8 mouse cellular contexts compared by ENCODE assay signal in genomic region chr1:133046441-133046931, GRCm38 (mm10). TPM values are rescaled to one million over a fixed set of nuclear protein-coding genes. Genes with fewer than 3 reads are reported as not detected.
DNase-seq lines count a peak whose midpoint lies in the region; ATAC-seq and TF ChIP-seq lines count a peak whose summit lies in the region.

No protein-coding gene starts in this region.

- ATAC-seq in forebrain, postnatal 0 days = peak; percentile 69
- peak; percentile 67 for ATAC-seq in inflammation-experienced regulatory T-cells, adult 6 months
- ATAC-seq in lung, postnatal 0 days = peak; percentile 55

- H3K4me1 ChIP-seq in bone marrow macrophage, adult 2 months (ENCODE audit: control insufficient read depth, insufficient read depth, low read length) = no peaks in the 10 kb centered on the region
- peaks cover 22% of the 10 kb centered on the region for H3K4me1 ChIP-seq in forebrain, postnatal 0 days (ENCODE audit: insufficient read depth)
- H3K4me1 ChIP-seq in lung, postnatal 0 days (ENCODE audit: insufficient read depth, low read depth, low read length) = peaks cover 10% of the 10 kb centered on the region; the same call in 1 of the 2 replicates

- no peak for TF ChIP-seq EP300 in lung, postnatal 0 days (IDR thresholded peaks at IDR 0.05)

- H3K36me3 ChIP-seq in forebrain, postnatal 0 days (ENCODE audit: insufficient read depth) = no peaks in the 10 kb centered on the region
- H3K36me3 ChIP-seq in lung, postnatal 0 days (ENCODE audit: insufficient read depth, low read length) = no peaks in the 10 kb centered on the region

- H3K27me3 ChIP-seq in forebrain, postnatal 0 days (ENCODE audit: insufficient read depth, low read length) = no peaks in the 10 kb centered on the region
- H3K27me3 ChIP-seq in lung, postnatal 0 days (replicated peaks; ENCODE audit: insufficient read depth, low read length) = no peaks in the 10 kb centered on the region

- intact Hi-C loops in left cerebral cortex, postnatal 4 days (cut with DNase I) = no loop called here

- H3K27ac ChIP-seq in bone marrow macrophage, adult 2 months (ENCODE audit: insufficient read depth, low read depth, low read length) = no peak overlapping the region
- H3K27ac ChIP-seq in forebrain, postnatal 0 days (ENCODE audit: low read depth, low read length) = peak overlapping the region; percentile 95
- H3K27ac ChIP-seq in lung, postnatal 0 days (ENCODE audit: low read length) = peak overlapping the region; percentile 80

- H3K9me3 ChIP-seq in forebrain, postnatal 0 days (ENCODE audit: low read length) = no peaks in the 10 kb centered on the region
- H3K9me3 ChIP-seq in lung, postnatal 0 days (ENCODE audit: low read length) = no peaks in the 10 kb centered on the region

- H3K4me3 ChIP-seq in bone marrow macrophage, adult 2 months (ENCODE audit: insufficient read depth, low read length) = peak overlapping the region; percentile 78
- peak overlapping the region; percentile 91 for H3K4me3 ChIP-seq in forebrain, postnatal 0 days (ENCODE audit: low read depth, low read length)
- peak overlapping the region; percentile 75 for H3K4me3 ChIP-seq in lung, postnatal 0 days (ENCODE audit: low read depth, low read length)

- peak overlapping the region; percentile 72 for H3K4me2 ChIP-seq in forebrain, postnatal 0 days (ENCODE audit: low read depth)
- H3K4me2 ChIP-seq in lung, postnatal 0 days (replicated peaks; ENCODE audit: low read depth, low read length) = peak overlapping the region; percentile 99

- H3K9ac ChIP-seq in forebrain, postnatal 0 days = peak overlapping the region; percentile 99
- peak overlapping the region; percentile 64 for H3K9ac ChIP-seq in lung, postnatal 0 days (replicated peaks; ENCODE audit: low read depth)

- no peak for TF ChIP-seq POLR2A in bone marrow macrophage, adult 2 months (IDR thresholded peaks at IDR 0.05; ENCODE audit: borderline replicate concordance, low read depth, low read length)

- under 1% methylated on average over 39 of the region's 40 CpGs for WGBS in forebrain, postnatal 0 days
- WGBS in lung, postnatal 0 days = under 1% methylated on average over 35 of the region's 40 CpGs

- peak; percentile 57 for DNase-seq in left cerebral cortex, postnatal 4 days
- DNase-seq in left cerebral cortex, adult 9 months (ENCODE audit: low spot score in 2 of 2) = no peak
- peak; percentile 67 for DNase-seq in forebrain, postnatal 0 days
- DNase-seq in lung, postnatal 0 days (ENCODE audit: low spot score) = peak; percentile 45
- DNase-seq in retina, postnatal 1 day = peak; percentile 72
- DNase-seq in frontal cortex, postnatal 36 days (ENCODE audit: low spot score in 2 of 2) = no peak

- no peak for TF ChIP-seq CTCF in bone marrow macrophage, adult 2 months (IDR thresholded peaks at IDR 0.05; ENCODE audit: low read depth, low read length)
- no peak for TF ChIP-seq CTCF in forebrain, postnatal 0 days (IDR thresholded peaks at IDR 0.05; ENCODE audit: low read depth)
- no peak for TF ChIP-seq CTCF in lung, postnatal 0 days (IDR thresholded peaks at IDR 0.05)

RNA-seq across cellular contexts. Expression of gene Pik3c2b, which starts 1.0 kb away (rescaled TPM):
- 10 to 100 TPM; 52.0 to 56.3 TPM for total RNA-seq in left cerebral cortex, postnatal 4 days (2021)
- polyA plus RNA-seq in bone marrow macrophage, adult 2 months (2012; ENCODE audit: insufficient read depth, insufficient read length, missing spikeins) = 0.07 TPM in 1 of 2 replicates, not detected in the other
- 17.1 and 18.3 TPM in 2 replicates for total RNA-seq in forebrain, postnatal 0 days (2014; rRNA removed)
- 5.7 and 7.2 TPM in 2 replicates for polyA plus RNA-seq in forebrain, postnatal 0 days (2015; fragmentation: Nextera tagmentation; extraction: Ambion mirVana)
- under 1 TPM; 0.36 to 0.67 (median 0.61) TPM for polyA plus RNA-seq in inflammation-experienced regulatory T-cells, adult 6 months (2017; shearing (Covaris generic))
- 4.3 and 4.6 TPM in 2 replicates for polyA plus RNA-seq in lung, postnatal 0 days (2015; fragmentation: Nextera tagmentation; extraction: Ambion mirVana)

RNA-seq across cellular contexts. Expression of gene Mdm4, which starts 16.1 kb away (rescaled TPM):
- total RNA-seq in left cerebral cortex, postnatal 4 days (2021) = 100 to 1,000 TPM; 103 to 109 TPM
- polyA plus RNA-seq in bone marrow macrophage, adult 2 months (2012; ENCODE audit: insufficient read depth, insufficient read length, missing spikeins) = 81.8 and 101 TPM in 2 replicates
- total RNA-seq in forebrain, postnatal 0 days (2014; rRNA removed) = 60.4 and 74.8 TPM in 2 replicates
- 22.2 and 27.4 TPM in 2 replicates for polyA plus RNA-seq in forebrain, postnatal 0 days (2015; fragmentation: Nextera tagmentation; extraction: Ambion mirVana)
- polyA plus RNA-seq in inflammation-experienced regulatory T-cells, adult 6 months (2017; shearing (Covaris generic)) = 100 to 1,000 TPM in 1 of 3 experiments, 10 to 100 TPM in 2; 94.1 to 139 (median 98.6) TPM
- polyA plus RNA-seq in lung, postnatal 0 days (2015; fragmentation: Nextera tagmentation; extraction: Ambion mirVana) = 14.9 and 19.3 TPM in 2 replicates

Comparison
In these comparisons a context has a peak if more than half of its experiments do, and no peak if none do; other contexts are left out.
1. DNase-seq: peak in left cerebral cortex, postnatal 4 days (single experiment), forebrain, postnatal 0 days (single experiment), lung, postnatal 0 days (single experiment) and retina, postnatal 1 day (single experiment); none in left cerebral cortex, adult 9 months (0 of 2) and frontal cortex, postnatal 36 days (0 of 2).
2. Peak in every context shown above with its lines, with median percentiles within 50 percentile points of each other: H3K4me3 ChIP-seq and ATAC-seq.